Mouse (Mus musculus) ES-Bruce4 (cell line): ENCODE data around the gene Pxdn. TPM values are rescaled to one million over a fixed set of nuclear protein-coding genes. Genes with fewer than 3 reads are reported as not detected.

ENCODE experiments used
- H3K27ac ChIP-seq: 2 replicates; pipeline ENCODE4 v1.5.1; 2012; ENCODE audit warnings: low read length, inconsistent platforms; ENCODE audit not compliant: insufficient read depth
- H3K27me3 ChIP-seq: 2 replicates; pipeline ENCODE4 v1.6.1; 2012; ENCODE audit warnings: mild to moderate bottlenecking, low read length, inconsistent platforms; ENCODE audit not compliant: control insufficient read depth, poor library complexity, insufficient read depth, severe bottlenecking
- H3K36me3 ChIP-seq: 2 replicates; pipeline ENCODE4 v1.6.1; 2012; ENCODE audit warnings: inconsistent platforms, mild to moderate bottlenecking, low read length, moderate library complexity; ENCODE audit not compliant: control insufficient read depth, poor library complexity, insufficient read depth, severe bottlenecking
- H3K4me1 ChIP-seq: one replicate; pipeline ENCODE4 v1.8.1; 2011; ENCODE audit warnings: low read length; ENCODE audit not compliant: control insufficient read depth, insufficient read depth
- H3K4me3 ChIP-seq: 2 replicates; pipeline ENCODE4 v1.5.1; 2011; ENCODE audit warnings: low read depth, mild to moderate bottlenecking, low read length
- H3K9ac ChIP-seq: 2 replicates; pipeline ENCODE4 v1.6.1; 2012; ENCODE audit warnings: low read depth, mild to moderate bottlenecking, inconsistent platforms; ENCODE audit not compliant: poor library complexity, severe bottlenecking
- H3K9me3 ChIP-seq: replicated peaks from 2 replicates; pipeline ENCODE4 v1.6.1; 2012; ENCODE audit warnings: mild to moderate bottlenecking, low read length, inconsistent platforms; ENCODE audit not compliant: control insufficient read depth, poor library complexity, insufficient read depth, severe bottlenecking
- CTCF ChIP-seq: IDR thresholded peaks from one replicate; pipeline ENCODE4 v1.8.1; 2011; ENCODE audit warnings: low read depth, low read length
- EP300 ChIP-seq: IDR thresholded peaks from 2 replicates; pipeline ENCODE4 v1.6.1; 2011; ENCODE audit warnings: low read depth, low read length; ENCODE audit not compliant: insufficient read depth
- POLR2A ChIP-seq: IDR thresholded peaks from one replicate; pipeline ENCODE4 v1.8.1; 2011; ENCODE audit warnings: low read length; ENCODE audit not compliant: insufficient read depth
- polyA plus RNA-seq: library from polyadenylated mRNA; stranded (reverse); fragments of >200 nt; gene quantifications from 2 replicates; pipeline ENCODE4 v1.2.4, GENCODE M21; 2011; ENCODE audit warnings: low read depth; ENCODE audit not compliant: missing spikeins, insufficient read depth, insufficient read length

The Pxdn gene
- polyA plus RNA-seq, 1 experiment = 44.4 TPM

- no peak overlapping the region for H3K9ac ChIP-seq
- TF ChIP-seq EP300 (no peak), POLR2A (no peak), CTCF (no peak)
- no peaks in the 10 kb centered on the region for H3K36me3 ChIP-seq
- no peaks in the 10 kb centered on the region for H3K27me3 ChIP-seq
- no peak overlapping the region for H3K27ac ChIP-seq
- H3K9me3 ChIP-seq = no peaks in the 10 kb centered on the region
- no peak overlapping the region for H3K4me3 ChIP-seq
- no peaks in the 10 kb centered on the region for H3K4me1 ChIP-seq
Measured at GRCm38 (mm10) chr12:30029111-30029510, 91.7 kb downstream of the Pxdn start.

GRCm38 (mm10) chr12:30030571-30030970, 93.2 kb downstream of the Pxdn start:
- TF ChIP-seq POLR2A = no peak
- TF ChIP-seq EP300 = no peak
- Histone ChIP-seq H3K9me3 (no peaks in the 10 kb centered on the region), H3K27me3 (no peaks in the 10 kb centered on the region), H3K4me3 (no peak overlapping the region), H3K27ac (no peak overlapping the region), H3K4me1 (no peaks in the 10 kb centered on the region), H3K9ac (no peak overlapping the region), H3K36me3 (no peaks in the 10 kb centered on the region)

- Histone ChIP-seq H3K9me3 (no peaks in the 10 kb centered on the region), H3K4me3 (no peak overlapping the region), H3K36me3 (no peaks in the 10 kb centered on the region), H3K27ac (no peak overlapping the region), H3K4me1 (no peaks in the 10 kb centered on the region), H3K9ac (no peak overlapping the region), H3K27me3 (no peaks in the 10 kb centered on the region; the same call in 1 of the 2 replicates)
- TF ChIP-seq CTCF (no peak), EP300 (no peak), POLR2A (no peak)
Measured at GRCm38 (mm10) chr12:30034681-30035080, 97.3 kb downstream of the Pxdn start.

- Histone ChIP-seq H3K4me3 (no peak overlapping the region), H3K9me3 (no peaks in the 10 kb centered on the region), H3K27me3 (no peaks in the 10 kb centered on the region; the same call in 1 of the 2 replicates), H3K27ac (no peak overlapping the region), H3K36me3 (no peaks in the 10 kb centered on the region), H3K9ac (no peak overlapping the region), H3K4me1 (no peaks in the 10 kb centered on the region)
- TF ChIP-seq POLR2A = no peak
- TF ChIP-seq EP300 = no peak
- TF ChIP-seq CTCF = no peak
Measured at GRCm38 (mm10) chr12:30035406-30035805, 98.0 kb downstream of the Pxdn start.

- Histone ChIP-seq H3K9me3 (no peaks in the 10 kb centered on the region), H3K27ac (no peak overlapping the region), H3K4me1 (no peaks in the 10 kb centered on the region), H3K36me3 (no peaks in the 10 kb centered on the region), H3K4me3 (no peak overlapping the region), H3K27me3 (no peaks in the 10 kb centered on the region; the same call in 1 of the 2 replicates), H3K9ac (no peak overlapping the region)
- no peak for TF ChIP-seq POLR2A
Measured at GRCm38 (mm10) chr12:30035841-30036568, 98.6 kb downstream of the Pxdn start.

- Histone ChIP-seq H3K27me3 (no peaks in the 10 kb centered on the region; the same call in 1 of the 2 replicates), H3K9me3 (no peaks in the 10 kb centered on the region), H3K9ac (no peak overlapping the region), H3K4me1 (no peaks in the 10 kb centered on the region), H3K36me3 (no peaks in the 10 kb centered on the region), H3K27ac (no peak overlapping the region), H3K4me3 (no peak overlapping the region)
- TF ChIP-seq POLR2A = no peak
- no peak for TF ChIP-seq EP300
- TF ChIP-seq CTCF = no peak
Measured at GRCm38 (mm10) chr12:30036569-30037055, 99.2 kb downstream of the Pxdn start.
